Mouse (Mus musculus): Measurements from ENCODE around the gene Fmo6. TPM values are rescaled to one million over a fixed set of nuclear protein-coding genes. Genes with fewer than 3 reads are reported as not detected.

The Fmo6 gene
- polyA plus RNA-seq, 1 experiment from 2014 or later: not detected

- Histone ChIP-seq H3K4me1 (ENCODE audit: control insufficient read depth, insufficient read depth, low read length) (peaks cover 5% of the 10 kb centered on the region), H3K27ac (ENCODE audit: low read length) (no peak overlapping the region), H3K27me3 (ENCODE audit: control insufficient read depth, insufficient read depth, low read length) (no peaks in the 10 kb centered on the region), H3K9ac (ENCODE audit: low read length) (no peak overlapping the region), H3K4me2 (ENCODE audit: low read depth, low read length) (no peak overlapping the region), H3K9me3 (replicated peaks; ENCODE audit: control insufficient read depth, low read length) (no peaks in the 10 kb centered on the region), H3K4me3 (replicated peaks; ENCODE audit: low read length) (no peak overlapping the region), H3K36me3 (ENCODE audit: control insufficient read depth, insufficient read depth, low read length) (no peaks in the 10 kb centered on the region)
- no peak for ATAC-seq (ENCODE audit: insufficient read depth, low FRiP score)
- WGBS: 63% methylated on average over 2 of the region's 2 CpGs
Observed at GRCm38 (mm10) chr1:162930631-162931030, 6.7 kb downstream of the Fmo6 start.

- no peak overlapping the region for H3K27ac ChIP-seq (ENCODE audit: low read length)
- no peak for ATAC-seq (ENCODE audit: insufficient read depth, low FRiP score)
- H3K9ac ChIP-seq (ENCODE audit: low read length): no peak overlapping the region
- H3K36me3 ChIP-seq (ENCODE audit: control insufficient read depth, insufficient read depth, low read length): no peaks in the 10 kb centered on the region
- H3K4me1 ChIP-seq (ENCODE audit: control insufficient read depth, insufficient read depth, low read length): peaks cover 5% of the 10 kb centered on the region
- H3K9me3 ChIP-seq (replicated peaks; ENCODE audit: control insufficient read depth, low read length): no peaks in the 10 kb centered on the region
- H3K4me3 ChIP-seq (replicated peaks; ENCODE audit: low read length): no peak overlapping the region
- WGBS: 82% methylated on average over 3 of the region's 3 CpGs
- H3K27me3 ChIP-seq (ENCODE audit: control insufficient read depth, insufficient read depth, low read length): no peaks in the 10 kb centered on the region
- no peak overlapping the region for H3K4me2 ChIP-seq (ENCODE audit: low read depth, low read length)
Observed at GRCm38 (mm10) chr1:162929146-162929545, 8.2 kb downstream of the Fmo6 start.

- no peak overlapping the region for H3K27ac ChIP-seq (ENCODE audit: low read length)
Observed at GRCm38 (mm10) chr1:162925121-162925520, 12.2 kb downstream of the Fmo6 start.

GRCm38 (mm10) chr1:162916661-162917060 lies 20.7 kb downstream of the Fmo6 start:
- Histone ChIP-seq H3K36me3 (ENCODE audit: control insufficient read depth, insufficient read depth, low read length) (no peaks in the 10 kb centered on the region), H3K27ac (ENCODE audit: low read length) (no peak overlapping the region), H3K27me3 (ENCODE audit: control insufficient read depth, insufficient read depth, low read length) (no peaks in the 10 kb centered on the region), H3K4me1 (ENCODE audit: control insufficient read depth, insufficient read depth, low read length) (no peaks in the 10 kb centered on the region), H3K9me3 (replicated peaks; ENCODE audit: control insufficient read depth, low read length) (no peaks in the 10 kb centered on the region), H3K4me2 (ENCODE audit: low read depth, low read length) (no peak overlapping the region), H3K4me3 (replicated peaks; ENCODE audit: low read length) (no peak overlapping the region), H3K9ac (ENCODE audit: low read length) (no peak overlapping the region)
- ATAC-seq (ENCODE audit: insufficient read depth, low FRiP score): no peak
- whole genome bisulfite sequencing: 63% methylated on average over 8 of the region's 8 CpGs

More at GRCm38 (mm10) chr1:162925121-162925520, 12.2 kb downstream of the Fmo6 start:
- no peak overlapping the region for H3K4me2 ChIP-seq (ENCODE audit: low read depth, low read length)
- ATAC-seq (ENCODE audit: insufficient read depth, low FRiP score): no peak
- no peak overlapping the region for H3K9ac ChIP-seq (ENCODE audit: low read length)
- no peaks in the 10 kb centered on the region for H3K9me3 ChIP-seq (replicated peaks; ENCODE audit: control insufficient read depth, low read length)
- 81% methylated on average over 1 of the region's 1 CpGs for WGBS
- no peaks in the 10 kb centered on the region for H3K27me3 ChIP-seq (ENCODE audit: control insufficient read depth, insufficient read depth, low read length)
- H3K36me3 ChIP-seq (ENCODE audit: control insufficient read depth, insufficient read depth, low read length): no peaks in the 10 kb centered on the region
- H3K4me3 ChIP-seq (replicated peaks; ENCODE audit: low read length): no peak overlapping the region
- no peaks in the 10 kb centered on the region for H3K4me1 ChIP-seq (ENCODE audit: control insufficient read depth, insufficient read depth, low read length)

GRCm38 (mm10) chr1:162914932-162915556 lies 22.3 kb downstream of the Fmo6 start:
- Histone ChIP-seq H3K36me3 (ENCODE audit: control insufficient read depth, insufficient read depth, low read length) (no peaks in the 10 kb centered on the region), H3K4me1 (ENCODE audit: control insufficient read depth, insufficient read depth, low read length) (no peaks in the 10 kb centered on the region), H3K4me2 (ENCODE audit: low read depth, low read length) (no peak overlapping the region), H3K27me3 (ENCODE audit: control insufficient read depth, insufficient read depth, low read length) (no peaks in the 10 kb centered on the region), H3K9ac (ENCODE audit: low read length) (no peak overlapping the region), H3K27ac (ENCODE audit: low read length) (no peak overlapping the region), H3K9me3 (replicated peaks; ENCODE audit: control insufficient read depth, low read length) (no peaks in the 10 kb centered on the region), H3K4me3 (replicated peaks; ENCODE audit: low read length) (no peak overlapping the region)
- WGBS: 65% methylated on average over 4 of the region's 4 CpGs
- ATAC-seq (ENCODE audit: insufficient read depth, low FRiP score): no peak

GRCm38 (mm10) chr1:162912085-162912484 lies 25.2 kb downstream of the Fmo6 start:
- ATAC-seq (ENCODE audit: insufficient read depth, low FRiP score): no peak
- Histone ChIP-seq H3K9me3 (replicated peaks; ENCODE audit: control insufficient read depth, low read length) (no peaks in the 10 kb centered on the region), H3K27me3 (ENCODE audit: control insufficient read depth, insufficient read depth, low read length) (no peaks in the 10 kb centered on the region), H3K4me1 (ENCODE audit: control insufficient read depth, insufficient read depth, low read length) (no peaks in the 10 kb centered on the region), H3K27ac (ENCODE audit: low read length) (no peak overlapping the region), H3K4me2 (ENCODE audit: low read depth, low read length) (no peak overlapping the region), H3K4me3 (replicated peaks; ENCODE audit: low read length) (no peak overlapping the region), H3K9ac (ENCODE audit: low read length) (no peak overlapping the region), H3K36me3 (ENCODE audit: control insufficient read depth, insufficient read depth, low read length) (no peaks in the 10 kb centered on the region)

GRCm38 (mm10) chr1:162901879-162902278 lies 35.4 kb downstream of the Fmo6 start:
- no peak for ATAC-seq (ENCODE audit: insufficient read depth, low FRiP score)
- H3K4me3 ChIP-seq (replicated peaks; ENCODE audit: low read length): no peak overlapping the region
- H3K9me3 ChIP-seq (replicated peaks; ENCODE audit: control insufficient read depth, low read length): no peaks in the 10 kb centered on the region
- H3K27me3 ChIP-seq (ENCODE audit: control insufficient read depth, insufficient read depth, low read length): no peaks in the 10 kb centered on the region
- no peak overlapping the region for H3K9ac ChIP-seq (ENCODE audit: low read length)
- no peak overlapping the region for H3K4me2 ChIP-seq (ENCODE audit: low read depth, low read length)
- no peaks in the 10 kb centered on the region for H3K4me1 ChIP-seq (ENCODE audit: control insufficient read depth, insufficient read depth, low read length)
- no peak overlapping the region for H3K27ac ChIP-seq (ENCODE audit: low read length)
- WGBS: 70% methylated on average over 4 of the region's 4 CpGs
- no peaks in the 10 kb centered on the region for H3K36me3 ChIP-seq (ENCODE audit: control insufficient read depth, insufficient read depth, low read length)

GRCm38 (mm10) chr1:162897838-162898811 lies 39.2 kb downstream of the Fmo6 start, which contains the start of gene Fmo2:
Gene Fmo2 (minus strand): TSS chr1:162898726.
- WGBS: 63% methylated on average over 14 of the region's 14 CpGs
- H3K27ac ChIP-seq (ENCODE audit: low read length): no peak within 1 kb of the TSS
- no peaks in the 10 kb centered on the region for H3K9me3 ChIP-seq (replicated peaks; ENCODE audit: control insufficient read depth, low read length)
- ATAC-seq (ENCODE audit: insufficient read depth, low FRiP score): 0 out of 2 replicates have a peak, but pooled peaks have one; percentile 29
- H3K4me3 ChIP-seq (replicated peaks; ENCODE audit: low read length): no peak within 1 kb of the TSS
- no peak within 1 kb of the TSS for H3K9ac ChIP-seq (ENCODE audit: low read length)
- H3K4me1 ChIP-seq (ENCODE audit: control insufficient read depth, insufficient read depth, low read length): no peaks in the 10 kb centered on the region; the same call in 1 of the 2 replicates
- no peak within 1 kb of the TSS for H3K4me2 ChIP-seq (ENCODE audit: low read depth, low read length)
- no peaks in the 10 kb centered on the region for H3K36me3 ChIP-seq (ENCODE audit: control insufficient read depth, insufficient read depth, low read length)
- H3K27me3 ChIP-seq (ENCODE audit: control insufficient read depth, insufficient read depth, low read length): no peaks in the 10 kb centered on the region

GRCm38 (mm10) chr1:162895900-162896299 lies 41.4 kb downstream of the Fmo6 start:
- no peaks in the 10 kb centered on the region for H3K36me3 ChIP-seq (ENCODE audit: control insufficient read depth, insufficient read depth, low read length)
- no peak overlapping the region for H3K27ac ChIP-seq (ENCODE audit: low read length)
- peaks cover 3% of the 10 kb centered on the region; the same call in 1 of the 2 replicates for H3K4me1 ChIP-seq (ENCODE audit: control insufficient read depth, insufficient read depth, low read length)
- H3K9me3 ChIP-seq (replicated peaks; ENCODE audit: control insufficient read depth, low read length): no peaks in the 10 kb centered on the region
- 33% methylated on average over 6 of the region's 6 CpGs for WGBS
- H3K4me2 ChIP-seq (ENCODE audit: low read depth, low read length): no peak overlapping the region
- no peak overlapping the region for H3K4me3 ChIP-seq (replicated peaks; ENCODE audit: low read length)
- no peak overlapping the region for H3K9ac ChIP-seq (ENCODE audit: low read length)
- H3K27me3 ChIP-seq (ENCODE audit: control insufficient read depth, insufficient read depth, low read length): no peaks in the 10 kb centered on the region
- ATAC-seq (ENCODE audit: insufficient read depth, low FRiP score): no peak; the same call in 1 of the 2 replicates
